Mouse (Mus musculus) megakaryocyte-erythroid progenitor cell, adult 5-6 weeks (primary cell): ENCODE data around the gene Cdc6. TPM values are rescaled to one million over a fixed set of nuclear protein-coding genes. Genes with fewer than 3 reads are reported as not detected.

Experiments
- ATAC-seq: replicated peaks from 2 replicates; pipeline ENCODE4 v1.8.0; 2016; ENCODE audit warnings: mild to moderate bottlenecking, inconsistent platforms; ENCODE audit not compliant: severe bottlenecking, poor library complexity, low FRiP score, low TSS enrichment
- total RNA-seq, 2 experiments: library from RNA; stranded (forward) in 1 of 2; stranded (reverse) in 1 of 2; fragments of 200-1000, 215-1000 nt in 1 of 2; fragments of >200 nt in 1 of 2; fragmentation: Nextera tagmentation in 1 of 2; gene quantifications; 2 replicates each; pipeline ENCODE4 v1.2.3; 2014 to 2017

Gene Cdc6
- total RNA-seq, 2 experiments from 2014 or later = 78.7 to 101 TPM

GRCm38 (mm10) chr11:98968716-98969495 lies 61.3 kb downstream of the Cdc6 start:
- ATAC-seq = no peak

GRCm38 (mm10) chr11:98969496-98969927 lies 61.9 kb downstream of the Cdc6 start:
- ATAC-seq = no peak

- no peak for ATAC-seq
Observed at GRCm38 (mm10) chr11:98970191-98970925, 62.8 kb downstream of the Cdc6 start.

- no peak for ATAC-seq
Observed at GRCm38 (mm10) chr11:98971316-98972031, 63.9 kb downstream of the Cdc6 start.

GRCm38 (mm10) chr11:98972215-98972614 lies 64.6 kb downstream of the Cdc6 start:
- ATAC-seq = peak; percentile 59

GRCm38 (mm10) chr11:98972801-98973360 lies 65.3 kb downstream of the Cdc6 start:
- ATAC-seq = no peak

Other genes starting within 250 kb of the Cdc6 start
- gene Gsdma, start 243.4 kb upstream of the Cdc6 start, total RNA-seq (2014; fragmentation: Nextera tagmentation) = not detected in 2 replicates
- gene Gsdma, start 243.4 kb upstream of the Cdc6 start, total RNA-seq (2017) = 0.42 and 0.57 TPM in 2 replicates
- 117 and 124 TPM in 2 replicates for gene Psmd3, start 225.2 kb upstream of the Cdc6 start, total RNA-seq (2014; fragmentation: Nextera tagmentation)
- 84.5 and 117 TPM in 2 replicates for gene Psmd3, start 225.2 kb upstream of the Cdc6 start, total RNA-seq (2017)
- gene Csf3, start 206.5 kb upstream of the Cdc6 start, total RNA-seq (2014; fragmentation: Nextera tagmentation) = not detected in 2 replicates
- not detected in 2 replicates for gene Csf3, start 206.5 kb upstream of the Cdc6 start, total RNA-seq (2017)
- 62.2 and 78.6 TPM in 2 replicates for gene Med24, start 178.4 kb upstream of the Cdc6 start, total RNA-seq (2014; fragmentation: Nextera tagmentation)
- gene Med24, start 178.4 kb upstream of the Cdc6 start, total RNA-seq (2017) = 30.1 and 42.7 TPM in 2 replicates
- gene Thra, start 167.2 kb upstream of the Cdc6 start, total RNA-seq (2014; fragmentation: Nextera tagmentation) = 47.5 and 51.0 TPM in 2 replicates
- gene Thra, start 167.2 kb upstream of the Cdc6 start, total RNA-seq (2017) = 20.4 and 23.3 TPM in 2 replicates
- 4.1 and 8.0 TPM in 2 replicates for gene Nr1d1, start 132.5 kb upstream of the Cdc6 start, total RNA-seq (2014; fragmentation: Nextera tagmentation)
- gene Nr1d1, start 132.5 kb upstream of the Cdc6 start, total RNA-seq (2017) = 0.34 and 1.3 TPM in 2 replicates
- 58.6 and 74.8 TPM in 2 replicates for gene Msl1, start 112.3 kb upstream of the Cdc6 start, total RNA-seq (2014; fragmentation: Nextera tagmentation)
- gene Msl1, start 112.3 kb upstream of the Cdc6 start, total RNA-seq (2017) = 57.8 and 68.3 TPM in 2 replicates
- 47.6 and 51.8 TPM in 2 replicates for gene Casc3, start 102.9 kb upstream of the Cdc6 start, total RNA-seq (2014; fragmentation: Nextera tagmentation)
- 37.4 and 53.5 TPM in 2 replicates for gene Casc3, start 102.9 kb upstream of the Cdc6 start, total RNA-seq (2017)
- 2.2 TPM in 1 of 2 replicates, not detected in the other for gene Rapgefl1, start 71.0 kb upstream of the Cdc6 start, total RNA-seq (2014; fragmentation: Nextera tagmentation)
- gene Rapgefl1, start 71.0 kb upstream of the Cdc6 start, total RNA-seq (2017) = 1.7 TPM in 1 of 2 replicates, not detected in the other
- 23.5 and 26.9 TPM in 2 replicates for gene Wipf2, start 44.2 kb upstream of the Cdc6 start, total RNA-seq (2014; fragmentation: Nextera tagmentation)
- 3.6 and 4.4 TPM in 2 replicates for gene Wipf2, start 44.2 kb upstream of the Cdc6 start, total RNA-seq (2017)
- gene Rara, start 20.0 kb downstream of the Cdc6 start, total RNA-seq (2014; fragmentation: Nextera tagmentation) = 7.8 and 15.9 TPM in 2 replicates
- gene Rara, start 20.0 kb downstream of the Cdc6 start, total RNA-seq (2017) = 2.2 and 3.0 TPM in 2 replicates
- not detected in 2 replicates for gene Gjd3, start 75.2 kb downstream of the Cdc6 start, total RNA-seq (2014; fragmentation: Nextera tagmentation)
- gene Gjd3, start 75.2 kb downstream of the Cdc6 start, total RNA-seq (2017) = not detected in 2 replicates
- 363 and 371 TPM in 2 replicates for gene Top2a, start 116.4 kb downstream of the Cdc6 start, total RNA-seq (2014; fragmentation: Nextera tagmentation)
- gene Top2a, start 116.4 kb downstream of the Cdc6 start, total RNA-seq (2017) = 444 and 492 TPM in 2 replicates
- gene Igfbp4, start 133.4 kb downstream of the Cdc6 start, total RNA-seq (2014; fragmentation: Nextera tagmentation) = 15.9 and 22.9 TPM in 2 replicates
- gene Igfbp4, start 133.4 kb downstream of the Cdc6 start, total RNA-seq (2017) = 23.5 and 68.2 TPM in 2 replicates
- not detected in 2 replicates for gene Tns4, start 181.5 kb downstream of the Cdc6 start, total RNA-seq (2014; fragmentation: Nextera tagmentation)
- not detected in 2 replicates for gene Tns4, start 181.5 kb downstream of the Cdc6 start, total RNA-seq (2017)
- gene Ccr7, start 247.3 kb downstream of the Cdc6 start, total RNA-seq (2014; fragmentation: Nextera tagmentation) = 0.47 TPM in 1 of 2 replicates, not detected in the other
- not detected in 2 replicates for gene Ccr7, start 247.3 kb downstream of the Cdc6 start, total RNA-seq (2017)